10 mouse cellular contexts compared by ENCODE assay signal in genomic region chr2:153850351-153851029, GRCm38 (mm10). TPM values are rescaled to one million over a fixed set of nuclear protein-coding genes. Genes with fewer than 3 reads are reported as not detected.
DNase-seq lines count a peak whose midpoint lies in the region; ATAC-seq and TF ChIP-seq lines count a peak whose summit lies in the region.
"Had no signal": no experiment of that assay in that cellular context is flagged by ENCODE, and none has a peak within 500 bp of the region (broad histone marks: within the 10 kb centered on the region; RNA-seq: fewer than 3 reads in every experiment).

No protein-coding gene starts in this region.

- H3K4me1 ChIP-seq in intestine, postnatal 0 days (replicated peaks; ENCODE audit: control insufficient read depth, insufficient read depth, low read length): no peaks in the 10 kb centered on the region
- H3K4me1 ChIP-seq in intestine, embryonic 16.5 days (ENCODE audit: control insufficient read depth, insufficient read depth, low read length): no peaks in the 10 kb centered on the region
- no peaks in the 10 kb centered on the region; the same call in 1 of the 2 replicates for H3K4me1 ChIP-seq in thymus, adult 2 months (replicated peaks; ENCODE audit: control insufficient read depth, insufficient read depth, low read length)
- H3K4me1 ChIP-seq in stomach, postnatal 0 days (replicated peaks; ENCODE audit: control insufficient read depth, insufficient read depth): no peaks in the 10 kb centered on the region
- no peaks in the 10 kb centered on the region for H3K4me1 ChIP-seq in forebrain, embryonic 11.5 days (replicated peaks; ENCODE audit: control insufficient read depth, insufficient read depth, low read length)

- no peak overlapping the region for H3K4me2 ChIP-seq in intestine, postnatal 0 days (replicated peaks; ENCODE audit: low read depth)
- H3K4me2 ChIP-seq in intestine, embryonic 16.5 days (ENCODE audit: low read depth, low read length): no peak overlapping the region
- H3K4me2 ChIP-seq in stomach, postnatal 0 days (replicated peaks; ENCODE audit: low read depth): no peak overlapping the region
- H3K4me2 ChIP-seq in forebrain, embryonic 11.5 days (ENCODE audit: low read depth, low read length, severe bottlenecking): no peak overlapping the region

- peak; percentile 44; the same call in 1 of the 2 replicates for TF ChIP-seq CTCF in intestine, postnatal 0 days (IDR thresholded peaks at IDR 0.05; ENCODE audit: low read depth)
- TF ChIP-seq CTCF in thymus, adult 2 months (IDR thresholded peaks at IDR 0.05; ENCODE audit: borderline replicate concordance, control insufficient read depth, extremely low read depth, insufficient read depth, low read length, poor library complexity): peak; percentile 53; the same call in 1 of the 2 replicates
- TF ChIP-seq CTCF in stomach, postnatal 0 days (IDR thresholded peaks at IDR 0.05; ENCODE audit: low read depth): peak; percentile 51

- ATAC-seq in intestine, postnatal 0 days: no peak
- no peak for ATAC-seq in intestine, embryonic 16.5 days
- ATAC-seq in stomach, postnatal 0 days (ENCODE audit: low FRiP score, low TSS enrichment): no peak
- no peak for ATAC-seq in forebrain, embryonic 11.5 days (replicated peaks; ENCODE audit: low FRiP score)

- DNase-seq in thymus, adult 2 months: peak; percentile 5
- DNase-seq in thymus, postnatal 10 days (ENCODE audit: low spot score in 2 of 2): no peak
- peak; percentile 53 for DNase-seq in brain, adult 2 months (ENCODE audit: low read depth, low spot score)
- no peak for DNase-seq in stomach, postnatal 0 days (ENCODE audit: low spot score)
- DNase-seq in forebrain, embryonic 11.5 days (ENCODE audit: low spot score): no peak
- DNase-seq in urinary bladder, postnatal 36 days (ENCODE audit: low spot score in 2 of 2): no peak

- TF ChIP-seq POLR2A in thymus, adult 2 months (IDR thresholded peaks at IDR 0.05; ENCODE audit: control insufficient read depth, extremely low read depth, insufficient read depth, low read length, poor library complexity): no peak

- H3K9ac ChIP-seq in intestine, postnatal 0 days (ENCODE audit: low read depth, low read length): no peak overlapping the region
- no peak overlapping the region for H3K9ac ChIP-seq in intestine, embryonic 16.5 days (ENCODE audit: low read depth, low read length)
- no peak overlapping the region for H3K9ac ChIP-seq in stomach, postnatal 0 days (ENCODE audit: low read length)
- H3K9ac ChIP-seq in forebrain, embryonic 11.5 days (ENCODE audit: low read length): no peak overlapping the region

- 87% methylated on average over 6 of the region's 6 CpGs for WGBS in intestine, postnatal 0 days
- 87% methylated on average over 6 of the region's 6 CpGs for WGBS in intestine, embryonic 16.5 days
- WGBS in thymus, adult 2 months: 64% methylated on average over 6 of the region's 6 CpGs
- WGBS in stomach, postnatal 0 days: 85% methylated on average over 6 of the region's 6 CpGs
- WGBS in forebrain, embryonic 11.5 days: 90% methylated on average over 6 of the region's 6 CpGs

- no peak overlapping the region for H3K27ac ChIP-seq in intestine, postnatal 0 days (ENCODE audit: low read depth, low read length)
- H3K27ac ChIP-seq in intestine, embryonic 16.5 days (ENCODE audit: low read length): no peak overlapping the region
- H3K27ac ChIP-seq in thymus, adult 2 months (ENCODE audit: control insufficient read depth, insufficient read depth, low read length): no peak overlapping the region
- H3K27ac ChIP-seq in stomach, postnatal 0 days (replicated peaks): no peak overlapping the region
- H3K27ac ChIP-seq in forebrain, embryonic 11.5 days (ENCODE audit: low read depth, low read length): no peak overlapping the region
- H3K27ac ChIP-seq: limb, embryonic 10.5 days had no signal

- H3K4me3 ChIP-seq in intestine, postnatal 0 days (ENCODE audit: low read depth, low read length): no peak overlapping the region
- no peak overlapping the region for H3K4me3 ChIP-seq in intestine, embryonic 16.5 days (ENCODE audit: low read length)
- H3K4me3 ChIP-seq in thymus, adult 2 months (ENCODE audit: control insufficient read depth, insufficient read depth, low read length): no peak overlapping the region
- no peak overlapping the region for H3K4me3 ChIP-seq in stomach, postnatal 0 days (ENCODE audit: low read depth, low read length)
- no peak overlapping the region for H3K4me3 ChIP-seq in forebrain, embryonic 11.5 days (ENCODE audit: low read depth, low read length)
- H3K4me3 ChIP-seq: limb, embryonic 10.5 days had no signal

- H3K9me3 ChIP-seq in intestine, postnatal 0 days (ENCODE audit: control insufficient read depth): no peaks in the 10 kb centered on the region
- H3K9me3 ChIP-seq in intestine, embryonic 16.5 days (ENCODE audit: control insufficient read depth, low read length): no peaks in the 10 kb centered on the region
- H3K9me3 ChIP-seq in stomach, postnatal 0 days (ENCODE audit: control insufficient read depth, low read length): no peaks in the 10 kb centered on the region
- no peaks in the 10 kb centered on the region for H3K9me3 ChIP-seq in forebrain, embryonic 11.5 days (ENCODE audit: control insufficient read depth, low read length)
- H3K9me3 ChIP-seq: limb, embryonic 10.5 days had no signal

- H3K36me3 ChIP-seq in intestine, postnatal 0 days (ENCODE audit: control insufficient read depth, insufficient read depth): no peaks in the 10 kb centered on the region
- no peaks in the 10 kb centered on the region for H3K36me3 ChIP-seq in intestine, embryonic 16.5 days (ENCODE audit: control insufficient read depth, insufficient read depth, low read length)
- no peaks in the 10 kb centered on the region for H3K36me3 ChIP-seq in thymus, adult 2 months (ENCODE audit: control insufficient read depth, insufficient read depth, low read length)
- no peaks in the 10 kb centered on the region for H3K36me3 ChIP-seq in stomach, postnatal 0 days (ENCODE audit: control insufficient read depth, insufficient read depth, low read length)
- H3K36me3 ChIP-seq in forebrain, embryonic 11.5 days (ENCODE audit: control insufficient read depth, insufficient read depth, low read length): no peaks in the 10 kb centered on the region
- H3K36me3 ChIP-seq: limb, embryonic 10.5 days had no signal

- TF ChIP-seq EP300 in stomach, postnatal 0 days (optimal IDR thresholded peaks at IDR 0.05): no peak

- H3K27me3 ChIP-seq in intestine, postnatal 0 days (replicated peaks; ENCODE audit: control insufficient read depth, insufficient read depth, low read length): no peaks in the 10 kb centered on the region
- no peaks in the 10 kb centered on the region for H3K27me3 ChIP-seq in intestine, embryonic 16.5 days (replicated peaks; ENCODE audit: control insufficient read depth, insufficient read depth, low read length)
- no peaks in the 10 kb centered on the region for H3K27me3 ChIP-seq in thymus, adult 2 months (ENCODE audit: control insufficient read depth, insufficient read depth, low read length)
- no peaks in the 10 kb centered on the region for H3K27me3 ChIP-seq in stomach, postnatal 0 days (ENCODE audit: control insufficient read depth, insufficient read depth, low read length)
- H3K27me3 ChIP-seq in forebrain, embryonic 11.5 days (ENCODE audit: control insufficient read depth, insufficient read depth, low read length): no peaks in the 10 kb centered on the region

RNA-seq across cellular contexts. Expression of gene Sun5, which starts 20.4 kb away (rescaled TPM):
- not detected in 2 replicates for polyA plus RNA-seq in intestine, postnatal 0 days (2015; fragmentation: Nextera tagmentation; extraction: Ambion mirVana)
- not detected in 2 replicates for polyA plus RNA-seq in intestine, embryonic 16.5 days (2015; fragmentation: Nextera tagmentation; extraction: Ambion mirVana)
- not detected in 2 replicates for polyA plus RNA-seq in thymus, adult 2 months (2012; rRNA removed)
- not detected in 2 replicates for polyA plus RNA-seq in stomach, postnatal 0 days (2015; fragmentation: Nextera tagmentation; extraction: Ambion mirVana)
- polyA plus RNA-seq in forebrain, embryonic 11.5 days (2014; fragmentation: Nextera tagmentation; extraction: Ambion mirVana): not detected in 2 replicates
- polyA plus RNA-seq: intestine, embryonic 14.5 days; limb, embryonic 10.5 days had no signal

RNA-seq across cellular contexts. Expression of gene Bpifb2, which starts 24.4 kb away (rescaled TPM):
- not detected in 2 replicates for polyA plus RNA-seq in intestine, postnatal 0 days (2015; fragmentation: Nextera tagmentation; extraction: Ambion mirVana)
- polyA plus RNA-seq in intestine, embryonic 16.5 days (2015; fragmentation: Nextera tagmentation; extraction: Ambion mirVana): not detected in 2 replicates
- 0.71 and 0.73 TPM in 2 replicates for polyA plus RNA-seq in thymus, adult 2 months (2012; rRNA removed)
- polyA plus RNA-seq in stomach, postnatal 0 days (2015; fragmentation: Nextera tagmentation; extraction: Ambion mirVana): not detected in 2 replicates
- polyA plus RNA-seq in forebrain, embryonic 11.5 days (2014; fragmentation: Nextera tagmentation; extraction: Ambion mirVana): not detected in 2 replicates
- polyA plus RNA-seq: intestine, embryonic 14.5 days; limb, embryonic 10.5 days had no signal

RNA-seq across cellular contexts. Expression of gene Bpifb6, which starts 49.7 kb away (rescaled TPM):
- polyA plus RNA-seq in intestine, postnatal 0 days (2015; fragmentation: Nextera tagmentation; extraction: Ambion mirVana): not detected in 2 replicates
- polyA plus RNA-seq in intestine, embryonic 16.5 days (2015; fragmentation: Nextera tagmentation; extraction: Ambion mirVana): not detected in 2 replicates
- 0.23 and 0.27 TPM in 2 replicates for polyA plus RNA-seq in thymus, adult 2 months (2012; rRNA removed)
- not detected in 2 replicates for polyA plus RNA-seq in stomach, postnatal 0 days (2015; fragmentation: Nextera tagmentation; extraction: Ambion mirVana)
- polyA plus RNA-seq in forebrain, embryonic 11.5 days (2014; fragmentation: Nextera tagmentation; extraction: Ambion mirVana): not detected in 2 replicates
- polyA plus RNA-seq: intestine, embryonic 14.5 days; limb, embryonic 10.5 days had no signal

Comparison
In these comparisons a context has a peak if more than half of its experiments do, and no peak if none do; other contexts are left out.
1. DNase-seq: peak in thymus, adult 2 months (single experiment) and brain, adult 2 months (single experiment); none in thymus, postnatal 10 days (0 of 2), stomach, postnatal 0 days (single experiment), forebrain, embryonic 11.5 days (single experiment) and urinary bladder, postnatal 36 days (0 of 2).
2. Peak in every context shown above with its lines, with median percentiles within 50 percentile points of each other: CTCF ChIP-seq.